Mouse (Mus musculus): ENCODE data around the gene Mt4.

Mt4 gene

DNA sequence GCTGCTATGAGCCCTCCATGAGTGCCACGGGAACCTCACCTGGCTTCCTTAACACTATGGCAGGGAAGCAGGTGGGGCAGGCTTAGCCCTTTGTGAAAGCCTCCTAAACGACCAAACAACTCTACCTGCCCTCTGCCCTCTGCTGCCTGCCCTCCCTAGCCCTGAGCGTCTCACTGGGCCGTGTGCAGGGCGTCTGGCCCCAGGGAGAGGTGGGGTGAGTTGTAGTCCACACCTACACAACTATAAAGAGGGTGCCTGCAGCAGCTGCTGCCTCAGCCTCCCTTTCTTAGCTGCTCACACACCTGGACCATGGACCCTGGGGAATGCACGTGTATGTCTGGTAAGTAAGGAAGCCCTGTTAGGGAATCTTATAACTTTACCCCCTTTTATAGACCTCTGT is at the start of gene Mt4:
Gene Mt4 (plus strand): TSS at position 265 of the 400 bp plus-strand sequence.
- DNase-seq (ENCODE audit: low spot score in 2 of 2) = no peak

GRCm38 (mm10) chr8:94087964-94088363 is 49.0 kb upstream of the Mt4 start:
- DNase-seq (ENCODE audit: low spot score in 2 of 2) = no peak

- no peak for DNase-seq (ENCODE audit: low spot score in 2 of 2)
Measured at GRCm38 (mm10) chr8:94089715-94090114, 47.3 kb upstream of the Mt4 start.

DNA sequence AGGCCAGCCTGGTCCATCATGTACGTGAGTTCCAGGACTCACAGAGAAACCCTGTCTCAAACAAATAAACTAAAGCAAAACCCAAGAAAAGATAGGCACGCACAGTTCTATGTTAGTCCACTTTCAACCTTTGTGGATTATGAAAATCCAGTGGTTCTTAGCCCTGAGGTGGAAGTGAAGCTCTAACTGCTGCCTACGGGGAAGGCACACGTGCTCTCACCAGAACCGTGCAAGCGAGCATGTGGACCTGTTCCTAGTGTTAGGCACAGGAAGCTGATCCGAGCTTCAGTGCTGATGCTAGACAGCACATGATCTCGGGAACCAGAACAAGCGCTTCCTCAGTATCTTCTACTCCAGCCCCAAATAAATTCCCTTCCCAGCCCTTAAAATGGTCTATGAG is 44.1 kb upstream of the Mt4 start:
- no peak for DNase-seq (ENCODE audit: low spot score in 2 of 2)

DNA sequence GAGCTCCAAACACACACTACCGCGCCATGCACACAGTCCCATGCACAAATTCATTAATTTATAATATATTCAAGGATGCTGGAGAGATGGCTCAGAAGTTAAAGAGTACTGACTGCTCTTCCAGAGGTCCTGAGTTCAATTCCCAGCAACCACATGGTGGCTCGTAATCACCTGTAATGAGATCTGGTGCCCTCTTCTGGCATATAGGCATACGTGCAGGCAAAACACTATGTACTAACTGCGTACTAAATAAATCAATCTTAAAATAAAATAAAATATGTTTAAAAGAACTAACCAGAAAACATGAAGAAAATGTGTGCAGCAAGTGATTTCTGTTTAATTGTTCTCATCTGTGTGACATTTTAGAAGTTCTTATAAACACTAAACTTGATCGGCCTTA is 42.7 kb upstream of the Mt4 start:
- DNase-seq (ENCODE audit: low spot score in 2 of 2) = no peak

- peak; percentile 99 for DNase-seq (ENCODE audit: low spot score in 2 of 2)
Measured at GRCm38 (mm10) chr8:94098081-94098974, 38.7 kb upstream of the Mt4 start, which contains the start of gene Bbs2. Gene Bbs2, minus strand, starts transcription at chr8:94098928.

- DNase-seq (ENCODE audit: low spot score in 2 of 2) = no peak
Measured at GRCm38 (mm10) chr8:94098996-94099395, 38.0 kb upstream of the Mt4 start.

GRCm38 (mm10) chr8:94104146-94104545 is 32.9 kb upstream of the Mt4 start:
- peak; percentile 20 to 41 for DNase-seq (ENCODE audit: low spot score in 2 of 2)

GRCm38 (mm10) chr8:94107871-94108270 is 29.1 kb upstream of the Mt4 start:
- DNase-seq (ENCODE audit: low spot score in 2 of 2) = no peak

DNA sequence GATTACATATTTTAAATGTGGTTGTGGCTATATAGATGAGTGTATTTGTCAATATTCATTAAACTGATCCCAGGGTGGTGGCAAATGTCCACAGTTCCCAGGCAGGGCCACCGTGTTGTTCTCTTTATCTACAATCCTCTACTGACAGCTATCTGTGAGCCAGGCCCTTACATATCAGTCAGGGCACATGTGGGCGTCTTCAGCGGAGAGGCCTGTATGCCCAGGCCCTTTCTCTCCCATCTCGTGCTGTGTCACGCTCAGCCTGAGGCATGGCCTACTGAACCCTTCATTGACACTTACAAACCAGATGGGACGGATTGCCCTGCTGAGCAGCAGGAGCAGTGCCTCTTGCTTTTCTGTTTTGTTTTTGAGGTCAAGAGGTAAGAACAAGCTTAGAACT is 27.6 kb upstream of the Mt4 start:
- no peak for DNase-seq (ENCODE audit: low spot score in 2 of 2)

DNA sequence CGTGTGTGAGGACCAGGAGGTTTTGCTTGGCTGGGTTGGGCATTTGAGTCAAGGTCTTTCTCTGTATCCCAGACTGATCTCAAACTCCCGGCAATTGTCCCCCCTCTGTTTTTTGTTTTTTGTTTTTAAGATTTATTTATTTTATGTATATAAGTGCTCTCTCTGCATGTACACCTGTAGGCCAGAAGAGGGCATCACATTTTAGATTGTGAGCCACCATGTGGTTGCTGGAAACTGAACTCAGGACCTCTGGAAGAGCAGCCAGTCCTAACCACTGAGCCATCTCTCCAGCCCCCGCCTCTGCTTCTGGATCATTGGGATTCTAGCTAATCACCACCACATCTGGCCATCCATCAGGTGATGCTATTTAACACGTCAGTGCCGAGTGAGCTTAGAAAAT is 27.2 kb upstream of the Mt4 start:
- no peak for DNase-seq (ENCODE audit: low spot score in 2 of 2)

DNA sequence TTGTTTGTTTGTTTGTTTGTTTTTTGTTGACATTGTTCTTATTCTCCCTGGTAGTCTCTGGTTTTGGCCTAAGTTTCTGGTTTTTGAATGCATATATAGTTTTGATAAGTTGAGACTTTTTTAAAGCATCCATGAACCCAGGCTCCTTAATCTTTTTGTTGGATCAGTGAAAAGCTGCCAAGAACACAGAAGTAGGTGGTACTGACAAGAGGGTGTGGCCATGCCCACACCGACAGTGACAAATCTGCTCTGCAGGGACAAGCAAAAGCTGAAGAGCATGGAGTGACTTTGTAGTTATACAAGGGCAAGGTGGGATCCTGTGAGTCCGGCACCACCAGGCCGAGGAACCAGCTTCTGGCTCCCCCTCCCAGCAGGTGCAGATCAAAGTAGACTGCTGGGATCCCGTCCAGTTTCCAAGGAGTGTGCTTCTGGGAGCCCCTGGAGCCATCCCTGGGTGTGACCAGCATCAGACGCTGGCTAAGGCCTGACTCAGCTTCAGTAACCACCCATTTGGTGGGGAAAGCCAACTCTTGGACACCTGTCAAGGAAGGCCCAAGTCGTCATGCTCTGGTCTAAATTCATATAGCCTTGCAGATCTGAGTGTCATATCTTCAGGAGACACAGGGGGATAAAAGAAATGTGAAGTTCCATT is 26.3 kb upstream of the Mt4 start:
- no peak for DNase-seq (ENCODE audit: low spot score in 2 of 2)

GRCm38 (mm10) chr8:94113435-94113834 is 23.6 kb upstream of the Mt4 start:
- DNase-seq (ENCODE audit: low spot score in 2 of 2) = no peak

GRCm38 (mm10) chr8:94113972-94114371 is 23.0 kb upstream of the Mt4 start:
- DNase-seq (ENCODE audit: low spot score in 2 of 2) = no peak

DNA sequence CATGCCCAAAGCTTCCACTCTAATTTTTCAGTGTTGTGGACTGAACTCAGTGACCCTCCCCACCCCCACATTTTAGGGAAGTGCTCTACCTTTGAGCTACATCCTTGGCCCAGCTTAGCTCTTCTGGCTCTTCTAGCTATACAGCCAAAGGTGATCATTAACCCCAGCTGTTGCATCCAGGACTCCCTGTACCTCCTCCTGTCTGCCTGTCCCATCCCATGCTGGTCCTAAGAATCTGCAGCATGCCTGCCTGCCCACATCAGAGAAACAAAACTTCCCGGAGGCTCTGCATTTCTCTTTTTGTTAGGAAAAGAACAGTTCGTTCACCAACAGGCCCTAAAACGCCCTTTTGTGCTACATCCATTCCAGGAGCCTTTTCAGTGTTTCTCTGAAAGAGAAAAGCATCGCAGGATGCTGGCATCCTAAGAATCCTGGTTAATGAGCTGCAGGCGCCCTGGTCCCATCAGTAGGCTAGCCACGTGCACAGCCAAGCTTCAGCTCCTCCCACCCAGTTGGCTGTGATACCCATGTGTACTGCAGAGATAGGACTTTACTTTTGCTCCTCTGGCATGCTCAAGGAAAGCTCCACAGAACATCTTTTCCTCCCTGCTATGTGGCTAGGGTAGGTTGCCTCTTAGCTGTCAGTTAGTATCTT is 18.1 kb upstream of the Mt4 start:
- DNase-seq (ENCODE audit: low spot score in 2 of 2) = peak; percentile 48 to 71

DNA sequence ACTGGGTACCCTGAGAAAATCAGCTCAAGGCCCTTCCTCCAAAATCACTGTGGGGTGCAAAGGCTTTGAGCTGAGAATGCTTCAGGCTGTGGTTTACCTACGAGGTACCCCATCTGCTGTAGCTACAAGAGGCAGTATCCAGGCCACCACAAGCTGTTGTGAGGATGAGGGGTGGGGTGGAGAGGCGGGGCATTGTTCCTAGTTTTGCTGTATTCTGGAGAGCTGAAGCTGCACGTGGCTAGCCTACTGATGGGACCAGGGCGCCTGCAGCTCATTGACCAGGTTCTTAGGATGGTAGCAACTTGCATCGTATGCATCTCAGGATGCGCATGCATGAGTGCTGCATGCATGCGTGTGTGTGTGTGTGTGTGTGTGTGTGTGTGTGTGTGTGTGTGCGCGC is 15.4 kb upstream of the Mt4 start:
- peak in 1 of 2 experiments; percentile 28 for DNase-seq (ENCODE audit: low spot score in 2 of 2)

GRCm38 (mm10) chr8:94122711-94123468 is 14.1 kb upstream of the Mt4 start:
- DNase-seq (ENCODE audit: low spot score in 2 of 2) = no peak

DNA sequence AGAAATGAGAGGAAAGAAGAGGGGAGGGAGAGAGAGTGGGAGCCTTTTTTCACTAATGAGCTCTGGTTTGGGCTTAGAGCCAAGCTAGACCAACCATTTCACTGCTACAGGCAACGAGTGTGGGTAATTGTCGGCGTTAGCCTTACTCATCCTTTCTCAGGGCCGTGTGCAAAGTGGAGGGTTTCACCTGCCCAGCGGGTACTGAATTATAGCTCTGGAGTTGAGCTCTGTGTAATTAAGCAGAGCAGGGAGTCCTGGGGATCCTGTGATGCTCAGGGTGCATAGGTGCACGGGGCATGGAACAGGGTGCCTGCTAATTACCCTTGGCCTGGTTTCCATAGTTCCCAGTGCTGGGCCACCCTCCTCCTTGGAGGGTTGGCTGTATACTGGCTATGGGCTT is 9.3 kb upstream of the Mt4 start:
- no peak for DNase-seq (ENCODE audit: low spot score in 2 of 2)

DNA sequence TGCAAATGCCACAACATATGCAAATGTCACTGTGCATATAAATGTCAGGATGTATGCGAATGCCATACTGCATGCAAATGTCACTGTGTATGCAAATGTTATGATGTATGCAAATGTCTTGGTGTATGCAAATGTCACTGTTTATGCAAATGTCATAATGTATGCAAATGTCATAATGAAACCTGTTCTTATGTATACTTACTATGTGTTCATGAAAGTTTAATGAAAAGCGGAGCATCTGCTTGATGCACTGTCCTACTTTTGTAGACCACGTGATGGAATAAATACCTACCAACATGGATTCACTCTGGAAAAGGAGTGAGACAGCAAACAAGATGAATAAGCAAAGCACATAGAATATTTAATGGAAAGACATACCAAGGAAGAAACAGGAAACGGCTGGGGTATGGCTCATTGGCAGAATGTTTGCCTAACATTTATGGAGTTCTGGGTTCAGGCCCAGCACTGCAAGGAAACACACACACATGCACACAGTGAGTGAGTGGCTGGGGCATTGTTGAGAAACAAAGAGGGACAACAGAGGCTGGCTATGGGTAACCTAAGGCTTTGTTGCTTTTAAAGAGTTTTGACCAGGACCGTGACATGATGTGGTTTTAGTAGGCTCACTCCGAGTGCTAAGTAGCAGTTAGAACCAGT is 7.7 kb upstream of the Mt4 start:
- no peak for DNase-seq (ENCODE audit: low spot score in 2 of 2)

DNA sequence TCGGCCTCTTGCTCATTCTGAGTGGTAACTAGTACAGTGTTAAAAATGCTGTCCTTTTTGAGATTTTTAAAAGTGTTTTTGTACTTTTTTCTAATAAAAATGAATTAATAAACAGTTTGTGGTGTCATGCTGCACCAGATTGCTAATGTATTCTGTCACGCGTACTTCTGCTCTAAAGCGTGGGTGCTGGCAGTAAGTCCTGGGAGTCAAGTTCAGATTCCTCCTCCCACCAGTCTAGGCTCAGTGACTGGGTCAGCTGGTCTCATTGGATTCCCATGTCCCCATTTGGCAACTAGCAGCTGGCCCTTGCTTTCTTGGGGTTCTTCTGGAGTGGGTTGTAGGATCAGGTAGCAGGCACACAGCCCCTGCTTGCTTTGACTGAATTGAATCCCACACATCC is 6.9 kb upstream of the Mt4 start:
- DNase-seq (ENCODE audit: low spot score in 2 of 2) = no peak

GRCm38 (mm10) chr8:94132096-94132495 is 4.9 kb upstream of the Mt4 start:
- no peak for DNase-seq (ENCODE audit: low spot score in 2 of 2)
